10 mouse cellular contexts compared by ENCODE assay signal in genomic region chr6:140229295-140229694, GRCm38 (mm10).
DNase-seq lines count a peak whose midpoint lies in the region; ATAC-seq lines count a peak whose summit lies in the region.
"Had no signal": no experiment of that assay in that cellular context is flagged by ENCODE, and none has a peak within 500 bp of the region (broad histone marks: within the 10 kb centered on the region; RNA-seq: fewer than 3 reads in every experiment).

No protein-coding gene starts in this region.

- H3K27ac ChIP-seq in embryonic facial prominence, embryonic 13.5 days, result 0 out of 2 replicates have a peak overlapping the region, but pooled peaks have one; percentile 22
- H3K27ac ChIP-seq in embryonic facial prominence, embryonic 10.5 days (replicated peaks), result no peak overlapping the region
- H3K27ac ChIP-seq in midbrain, embryonic 12.5 days (replicated peaks), result 0 out of 2 replicates have a peak overlapping the region, but pooled peaks have one; percentile 11
- H3K27ac ChIP-seq in midbrain, embryonic 10.5 days (replicated peaks), result no peak overlapping the region
- H3K27ac ChIP-seq: heart, embryonic 13.5 days; lung, embryonic 15.5 days had no signal

- H3K9me3 ChIP-seq in embryonic facial prominence, embryonic 13.5 days, result no peaks in the 10 kb centered on the region; the same call in 1 of the 2 replicates
- no peaks in the 10 kb centered on the region for H3K9me3 ChIP-seq in embryonic facial prominence, embryonic 10.5 days
- H3K9me3 ChIP-seq in midbrain, embryonic 12.5 days, result no peaks in the 10 kb centered on the region
- H3K9me3 ChIP-seq in midbrain, embryonic 10.5 days (replicated peaks), result no peaks in the 10 kb centered on the region
- H3K9me3 ChIP-seq: heart, embryonic 13.5 days; lung, embryonic 15.5 days had no signal

- no peak for ATAC-seq in embryonic facial prominence, embryonic 13.5 days (ENCODE audit: insufficient number of reproducible peaks, insufficient read depth, low FRiP score, low TSS enrichment, low read depth)
- no peak; the same call in 1 of the 2 replicates for ATAC-seq in midbrain, embryonic 12.5 days (ENCODE audit: low FRiP score, low read depth)
- no peak for ATAC-seq in erythroid progenitor cell, adult 5-6 weeks (replicated peaks; ENCODE audit: low FRiP score, poor library complexity, severe bottlenecking)

- WGBS in embryonic facial prominence, embryonic 13.5 days, result 63% methylated on average over 9 of the region's 9 CpGs
- WGBS in embryonic facial prominence, embryonic 10.5 days, result 75% methylated on average over 9 of the region's 9 CpGs
- 67% methylated on average over 9 of the region's 9 CpGs for WGBS in midbrain, embryonic 12.5 days
- 78% methylated on average over 9 of the region's 9 CpGs for WGBS in midbrain, embryonic 10.5 days

- H3K36me3 ChIP-seq in embryonic facial prominence, embryonic 13.5 days, result no peaks in the 10 kb centered on the region
- H3K36me3 ChIP-seq in embryonic facial prominence, embryonic 10.5 days (replicated peaks), result no peaks in the 10 kb centered on the region
- H3K36me3 ChIP-seq in midbrain, embryonic 12.5 days, result no peaks in the 10 kb centered on the region
- no peaks in the 10 kb centered on the region for H3K36me3 ChIP-seq in midbrain, embryonic 10.5 days
- H3K36me3 ChIP-seq: heart, embryonic 13.5 days; lung, embryonic 15.5 days had no signal

- DNase-seq in embryonic facial prominence, embryonic 10.5 days (ENCODE audit: low spot score), result no peak
- DNase-seq in midbrain, embryonic 10.5 days (ENCODE audit: low spot score), result no peak
- DNase-seq in kidney, postnatal 36 days, result peak; percentile 61 to 76
- DNase-seq in retina, postnatal 7 days (ENCODE audit: low read depth, low spot score), result peak; percentile 13
- no peak for DNase-seq in embryo, embryonic 9.5 days (ENCODE audit: extremely low spot score)

- H3K4me1 ChIP-seq in embryonic facial prominence, embryonic 13.5 days, result no peaks in the 10 kb centered on the region
- no peaks in the 10 kb centered on the region for H3K4me1 ChIP-seq in embryonic facial prominence, embryonic 10.5 days
- H3K4me1 ChIP-seq in midbrain, embryonic 12.5 days, result no peaks in the 10 kb centered on the region
- H3K4me1 ChIP-seq in midbrain, embryonic 10.5 days, result peaks cover 3% of the 10 kb centered on the region; the same call in 1 of the 2 replicates
- H3K4me1 ChIP-seq: heart, embryonic 13.5 days had no signal

- H3K27me3 ChIP-seq in embryonic facial prominence, embryonic 13.5 days, result no peaks in the 10 kb centered on the region
- H3K27me3 ChIP-seq in embryonic facial prominence, embryonic 10.5 days (replicated peaks; ENCODE audit: low read depth, poor library complexity, severe bottlenecking), result no peaks in the 10 kb centered on the region
- H3K27me3 ChIP-seq in midbrain, embryonic 12.5 days, result no peaks in the 10 kb centered on the region
- H3K27me3 ChIP-seq in midbrain, embryonic 10.5 days (ENCODE audit: low read depth, poor library complexity, severe bottlenecking), result no peaks in the 10 kb centered on the region
- H3K27me3 ChIP-seq: heart, embryonic 13.5 days; lung, embryonic 15.5 days had no signal

- no peak overlapping the region for H3K4me2 ChIP-seq in embryonic facial prominence, embryonic 13.5 days
- no peak overlapping the region for H3K4me2 ChIP-seq in midbrain, embryonic 12.5 days (replicated peaks)
- H3K4me2 ChIP-seq: heart, embryonic 13.5 days; lung, embryonic 15.5 days had no signal

- H3K4me3 ChIP-seq in embryonic facial prominence, embryonic 13.5 days, result no peak overlapping the region
- no peak overlapping the region for H3K4me3 ChIP-seq in embryonic facial prominence, embryonic 10.5 days
- no peak overlapping the region for H3K4me3 ChIP-seq in midbrain, embryonic 12.5 days
- no peak overlapping the region for H3K4me3 ChIP-seq in midbrain, embryonic 10.5 days
- H3K4me3 ChIP-seq: heart, embryonic 13.5 days; lung, embryonic 15.5 days had no signal

- no peak overlapping the region for H3K9ac ChIP-seq in embryonic facial prominence, embryonic 13.5 days
- no peak overlapping the region for H3K9ac ChIP-seq in midbrain, embryonic 12.5 days (replicated peaks)
- H3K9ac ChIP-seq: heart, embryonic 13.5 days; lung, embryonic 15.5 days had no signal

Comparison
In these comparisons a context has a peak if more than half of its experiments do, and no peak if none do; other contexts are left out.
1. H3K27ac ChIP-seq: peak in embryonic facial prominence, embryonic 13.5 days (single experiment) and midbrain, embryonic 12.5 days (single experiment); none in embryonic facial prominence, embryonic 10.5 days (single experiment) and midbrain, embryonic 10.5 days (single experiment).
2. DNase-seq: peak in kidney, postnatal 36 days (2 of 2) and retina, postnatal 7 days (single experiment); none in embryonic facial prominence, embryonic 10.5 days (single experiment), midbrain, embryonic 10.5 days (single experiment) and embryo, embryonic 9.5 days (single experiment).